Mouse (Mus musculus) neural tube, embryonic 14.5 days (tissue): ENCODE results near the gene Ssbp3. TPM values are rescaled to one million over a fixed set of nuclear protein-coding genes. Genes with fewer than 3 reads are reported as not detected.

ENCODE experiments used
- ATAC-seq: fragments of 200-750 bp; cut with Nextera tagmentation; 2 replicates; pipeline ENCODE4 v1.8.0; 2017; ENCODE audit warnings: low read depth, mild to moderate bottlenecking, moderate TSS enrichment, moderate library complexity
- H3K27ac ChIP-seq: fragments of 300-500 bp; sonication (generic); 2 replicates; pipeline ENCODE4 v1.5.1; 2014; ENCODE audit warnings: low read depth, mild to moderate bottlenecking, control low read depth, low read length, moderate library complexity, mixed read lengths
- H3K27me3 ChIP-seq: fragments of 300-500 bp; sonication (generic); 2 replicates; pipeline ENCODE4 v1.6.1; 2014; ENCODE audit warnings: low read length; ENCODE audit not compliant: control insufficient read depth, insufficient read depth
- H3K36me3 ChIP-seq: fragments of 300-500 bp; sonication (generic); 2 replicates; pipeline ENCODE4 v1.6.1; 2014; ENCODE audit warnings: low read length, mixed read lengths; ENCODE audit not compliant: control insufficient read depth, insufficient read depth
- H3K4me1 ChIP-seq: fragments of 300-500 bp; sonication (generic); 2 replicates; pipeline ENCODE4 v1.6.1; 2014; ENCODE audit warnings: low read length; ENCODE audit not compliant: control insufficient read depth, insufficient read depth
- H3K4me2 ChIP-seq: fragments of 300-500 bp; sonication (generic); 2 replicates; pipeline ENCODE4 v1.6.1; 2014; ENCODE audit warnings: mild to moderate bottlenecking, low read depth, low read length, control low read depth
- H3K4me3 ChIP-seq: fragments of 300-500 bp; sonication (generic); 2 replicates; pipeline ENCODE4 v1.5.1; 2014; ENCODE audit warnings: low read depth, low read length, control low read depth, mixed read lengths
- H3K9ac ChIP-seq: fragments of 300-500 bp; sonication (generic); replicated peaks from 2 replicates; pipeline ENCODE4 v1.6.1; 2014; ENCODE audit warnings: low read depth, mild to moderate bottlenecking, control low read depth, low read length, mixed read lengths
- H3K9me3 ChIP-seq: fragments of 300-500 bp; sonication (generic); 2 replicates; pipeline ENCODE4 v1.6.1; 2016; ENCODE audit warnings: low read length; ENCODE audit not compliant: control insufficient read depth
- WGBS: fragments of 180-500 bp; shearing (Covaris S2); extraction: QIAGEN DNeasy Blood & Tissue Kit; methylation state at CpG from one replicate; pipeline ENCODE4 v1.1.7; 2014; 5-methylcytosine and 5-hydroxymethylcytosine counted together
- polyA plus RNA-seq: library from polyadenylated mRNA; unstranded; fragments of >200 nt; fragmentation: Nextera tagmentation; extraction: Ambion mirVana; gene quantifications from 2 replicates; pipeline ENCODE4 v1.2.1, GENCODE M21; 2014

Ssbp3 gene
- polyA plus RNA-seq, 1 experiment from 2014 or later, result 106 TPM

GRCm38 (mm10) chr4:106924175-106924574 is 13.7 kb downstream of the Ssbp3 start:
- WGBS, result 91% methylated on average over 4 of the region's 4 CpGs
- no peaks in the 10 kb centered on the region for H3K27me3 ChIP-seq
- no peak for ATAC-seq
- H3K4me3 ChIP-seq, result no peak overlapping the region
- H3K4me2 ChIP-seq, result no peak overlapping the region
- H3K9ac ChIP-seq, result no peak overlapping the region
- H3K4me1 ChIP-seq, result peaks cover 18% of the 10 kb centered on the region
- H3K9me3 ChIP-seq, result no peaks in the 10 kb centered on the region
- H3K27ac ChIP-seq, result no peak overlapping the region
- H3K36me3 ChIP-seq, result peaks cover 37% of the 10 kb centered on the region

GRCm38 (mm10) chr4:106924888-106925287 is 14.4 kb downstream of the Ssbp3 start:
- no peak for ATAC-seq
- peaks cover 31% of the 10 kb centered on the region for H3K36me3 ChIP-seq
- no peaks in the 10 kb centered on the region for H3K27me3 ChIP-seq
- no peak overlapping the region for H3K4me2 ChIP-seq
- no peak overlapping the region for H3K27ac ChIP-seq
- WGBS, result 92% methylated on average over 10 of the region's 10 CpGs
- H3K4me1 ChIP-seq, result peaks cover 22% of the 10 kb centered on the region
- no peaks in the 10 kb centered on the region for H3K9me3 ChIP-seq
- no peak overlapping the region for H3K9ac ChIP-seq
- no peak overlapping the region for H3K4me3 ChIP-seq

- H3K4me1 ChIP-seq, result peaks cover 16% of the 10 kb centered on the region
- peaks cover 27% of the 10 kb centered on the region for H3K36me3 ChIP-seq
- H3K9me3 ChIP-seq, result no peaks in the 10 kb centered on the region
- H3K27ac ChIP-seq, result no peak overlapping the region
- no peak overlapping the region for H3K9ac ChIP-seq
- H3K4me2 ChIP-seq, result no peak overlapping the region
- H3K27me3 ChIP-seq, result no peaks in the 10 kb centered on the region
- no peak for ATAC-seq
- 75% methylated on average over 9 of the region's 9 CpGs for WGBS
- H3K4me3 ChIP-seq, result no peak overlapping the region
These were observed 15.9 kb downstream of the Ssbp3 start for GRCm38 (mm10) chr4:106926401-106926800.

- H3K4me3 ChIP-seq, result no peak overlapping the region
- no peaks in the 10 kb centered on the region for H3K9me3 ChIP-seq
- ATAC-seq, result no peak
- WGBS, result 70% methylated on average over 6 of the region's 6 CpGs
- peaks cover 27% of the 10 kb centered on the region for H3K36me3 ChIP-seq
- H3K4me1 ChIP-seq, result peaks cover 15% of the 10 kb centered on the region
- H3K27me3 ChIP-seq, result no peaks in the 10 kb centered on the region
- no peak overlapping the region for H3K4me2 ChIP-seq
- no peak overlapping the region for H3K9ac ChIP-seq
- no peak overlapping the region for H3K27ac ChIP-seq
These were observed 16.5 kb downstream of the Ssbp3 start for GRCm38 (mm10) chr4:106927034-106927433.

- no peak overlapping the region for H3K27ac ChIP-seq
- H3K4me2 ChIP-seq, result no peak overlapping the region
- H3K36me3 ChIP-seq, result peaks cover 19% of the 10 kb centered on the region
- H3K4me1 ChIP-seq, result peaks cover 19% of the 10 kb centered on the region
- H3K9ac ChIP-seq, result no peak overlapping the region
- no peaks in the 10 kb centered on the region for H3K27me3 ChIP-seq
- no peak for ATAC-seq
- no peaks in the 10 kb centered on the region for H3K9me3 ChIP-seq
- no peak overlapping the region for H3K4me3 ChIP-seq
- WGBS, result 69% methylated on average over 7 of the region's 7 CpGs
These were observed 18.5 kb downstream of the Ssbp3 start for GRCm38 (mm10) chr4:106928961-106929360.

- no peak overlapping the region for H3K4me3 ChIP-seq
- no peak overlapping the region for H3K9ac ChIP-seq
- no peaks in the 10 kb centered on the region for H3K27me3 ChIP-seq
- no peak overlapping the region for H3K27ac ChIP-seq
- H3K36me3 ChIP-seq, result peaks cover 15% of the 10 kb centered on the region
- H3K4me2 ChIP-seq, result no peak overlapping the region
- H3K4me1 ChIP-seq, result peaks cover 47% of the 10 kb centered on the region
- H3K9me3 ChIP-seq, result no peaks in the 10 kb centered on the region
- no peak for ATAC-seq
- 94% methylated on average over 7 of the region's 7 CpGs for WGBS
These were observed 22.1 kb downstream of the Ssbp3 start for GRCm38 (mm10) chr4:106932583-106932982.

GRCm38 (mm10) chr4:106933813-106934482 is 23.4 kb downstream of the Ssbp3 start:
- peaks cover 12% of the 10 kb centered on the region for H3K36me3 ChIP-seq
- no peak for ATAC-seq
- H3K27me3 ChIP-seq, result no peaks in the 10 kb centered on the region
- no peak overlapping the region for H3K4me2 ChIP-seq
- H3K4me1 ChIP-seq, result peaks cover 60% of the 10 kb centered on the region
- no peak overlapping the region for H3K27ac ChIP-seq
- no peak overlapping the region for H3K4me3 ChIP-seq
- 77% methylated on average over 9 of the region's 9 CpGs for WGBS
- H3K9me3 ChIP-seq, result no peaks in the 10 kb centered on the region
- H3K9ac ChIP-seq, result no peak overlapping the region

- H3K27ac ChIP-seq, result peak overlapping the region; percentile 35; the same call in 1 of the 2 replicates
- peaks cover 12% of the 10 kb centered on the region for H3K36me3 ChIP-seq
- 42% methylated on average over 12 of the region's 12 CpGs for WGBS
- H3K27me3 ChIP-seq, result no peaks in the 10 kb centered on the region
- no peak overlapping the region for H3K4me2 ChIP-seq
- peaks cover 64% of the 10 kb centered on the region for H3K4me1 ChIP-seq
- ATAC-seq, result no peak
- no peak overlapping the region for H3K9ac ChIP-seq
- no peak overlapping the region for H3K4me3 ChIP-seq
- no peaks in the 10 kb centered on the region for H3K9me3 ChIP-seq
These were observed 24.6 kb downstream of the Ssbp3 start for GRCm38 (mm10) chr4:106934931-106935582.

- no peaks in the 10 kb centered on the region for H3K9me3 ChIP-seq
- H3K4me3 ChIP-seq, result no peak overlapping the region
- H3K27ac ChIP-seq, result peak overlapping the region; percentile 35; the same call in 1 of the 2 replicates
- H3K4me1 ChIP-seq, result peaks cover 61% of the 10 kb centered on the region
- no peaks in the 10 kb centered on the region for H3K27me3 ChIP-seq
- WGBS, result 3% methylated on average over 2 of the region's 2 CpGs
- no peak for ATAC-seq
- H3K9ac ChIP-seq, result no peak overlapping the region
- peaks cover 12% of the 10 kb centered on the region for H3K36me3 ChIP-seq
- no peak overlapping the region for H3K4me2 ChIP-seq
These were observed 25.1 kb downstream of the Ssbp3 start for GRCm38 (mm10) chr4:106935583-106935935.
